In genomic region chr2:165275124-165275640, GRCm38 (mm10) we compare ENCODE assay signal across 9 mouse cellular contexts. TPM values are rescaled to one million over a fixed set of nuclear protein-coding genes. Genes with fewer than 3 reads are reported as not detected.
A peak's percentile ranks its signal among the peaks of the same experiment; 100 is the strongest.
DNase-seq lines count a peak whose midpoint lies in the region; ATAC-seq lines count a peak whose summit lies in the region.
"Had no signal": no experiment of that assay in that cellular context is flagged by ENCODE, and none has a peak within 500 bp of the region (broad histone marks: within the 10 kb centered on the region; RNA-seq: fewer than 3 reads in every experiment).

No protein-coding gene starts in this region.

- H3K36me3 ChIP-seq in hindbrain, embryonic 13.5 days = peaks cover 27% of the 10 kb centered on the region
- no peaks in the 10 kb centered on the region for H3K36me3 ChIP-seq in midbrain, embryonic 16.5 days (ENCODE audit: control insufficient read depth, insufficient read depth, low read length)

- 34% methylated on average over 8 of the region's 8 CpGs for WGBS in hindbrain, embryonic 13.5 days
- WGBS in midbrain, embryonic 16.5 days = 23% methylated on average over 8 of the region's 8 CpGs

- no peak overlapping the region for H3K4me2 ChIP-seq in hindbrain, embryonic 13.5 days
- no peak overlapping the region for H3K4me2 ChIP-seq in midbrain, embryonic 16.5 days (ENCODE audit: low read length)

- no peaks in the 10 kb centered on the region for H3K9me3 ChIP-seq in hindbrain, embryonic 13.5 days
- no peaks in the 10 kb centered on the region for H3K9me3 ChIP-seq in midbrain, embryonic 16.5 days (replicated peaks; ENCODE audit: control insufficient read depth, low read length, poor library complexity, severe bottlenecking)

- peak; percentile 64 to 65 for DNase-seq in cerebellum, postnatal 10 days
- no peak for DNase-seq in cerebellum, postnatal 36 days
- DNase-seq in embryo, embryonic 11 days = peak; percentile 31
- DNase-seq in urinary bladder, postnatal 36 days (ENCODE audit: low spot score in 2 of 2) = no peak
- DNase-seq in gastrocnemius, adult 18-20 months (ENCODE audit: low spot score) = no peak
- no peak for DNase-seq in heart, adult 11 months

- ATAC-seq in hindbrain, embryonic 13.5 days (ENCODE audit: low FRiP score) = peak; percentile 65
- peak; percentile 70 for ATAC-seq in midbrain, embryonic 16.5 days

- peak overlapping the region; percentile 43; the same call in 1 of the 2 replicates for H3K9ac ChIP-seq in hindbrain, embryonic 13.5 days
- H3K9ac ChIP-seq in midbrain, embryonic 16.5 days (ENCODE audit: low read depth, low read length) = peak overlapping the region; percentile 40
- H3K9ac ChIP-seq: liver, embryonic 14.5 days had no signal

- peak overlapping the region; percentile 76 for H3K27ac ChIP-seq in hindbrain, embryonic 13.5 days
- H3K27ac ChIP-seq in midbrain, embryonic 16.5 days (ENCODE audit: low read length) = peak overlapping the region; percentile 70
- H3K27ac ChIP-seq: liver, embryonic 14.5 days had no signal

- H3K4me3 ChIP-seq in hindbrain, embryonic 13.5 days = no peak overlapping the region
- no peak overlapping the region for H3K4me3 ChIP-seq in midbrain, embryonic 16.5 days (ENCODE audit: low read depth, low read length)

- peaks cover 62% of the 10 kb centered on the region for H3K4me1 ChIP-seq in hindbrain, embryonic 13.5 days (replicated peaks)
- peaks cover 53% of the 10 kb centered on the region for H3K4me1 ChIP-seq in midbrain, embryonic 16.5 days (ENCODE audit: control insufficient read depth, insufficient read depth, low read length)

- peaks cover 22% of the 10 kb centered on the region for H3K27me3 ChIP-seq in hindbrain, embryonic 13.5 days
- H3K27me3 ChIP-seq in midbrain, embryonic 16.5 days (ENCODE audit: control insufficient read depth, insufficient read depth, low read depth, low read length) = no peaks in the 10 kb centered on the region; the same call in 1 of the 2 replicates

RNA-seq across cellular contexts. Expression of gene Slc35c2, which starts 12.5 kb away (rescaled TPM):
- polyA plus RNA-seq in hindbrain, embryonic 13.5 days (2015; fragmentation: Nextera tagmentation; extraction: Ambion mirVana) = 61.5 and 68.1 TPM in 2 replicates
- polyA plus RNA-seq in midbrain, embryonic 16.5 days (2015; fragmentation: Nextera tagmentation; extraction: Ambion mirVana) = 68.0 and 71.9 TPM in 2 replicates
- total RNA-seq in gastrocnemius, adult 18-20 months (2021) = 10 to 100 TPM; 19.4 to 20.0 TPM

RNA-seq across cellular contexts. Expression of gene Cdh22, which starts 40.5 kb away (rescaled TPM):
- polyA plus RNA-seq in hindbrain, embryonic 13.5 days (2015; fragmentation: Nextera tagmentation; extraction: Ambion mirVana) = 9.4 and 11.4 TPM in 2 replicates
- polyA plus RNA-seq in midbrain, embryonic 16.5 days (2015; fragmentation: Nextera tagmentation; extraction: Ambion mirVana) = 13.9 and 15.4 TPM in 2 replicates
- total RNA-seq in gastrocnemius, adult 18-20 months (2021) = 1 to 10 TPM; 1.1 to 1.3 TPM

RNA-seq across cellular contexts. Expression of gene Elmo2, which starts 51.1 kb away (rescaled TPM):
- polyA plus RNA-seq in hindbrain, embryonic 13.5 days (2015; fragmentation: Nextera tagmentation; extraction: Ambion mirVana) = 90.8 and 91.6 TPM in 2 replicates
- polyA plus RNA-seq in midbrain, embryonic 16.5 days (2015; fragmentation: Nextera tagmentation; extraction: Ambion mirVana) = 108 and 112 TPM in 2 replicates
- total RNA-seq in gastrocnemius, adult 18-20 months (2021) = 10 to 100 TPM; 12.4 TPM

Comparison
In these comparisons a context has a peak if more than half of its experiments do, and no peak if none do; other contexts are left out.
1. DNase-seq: peak in cerebellum, postnatal 10 days (2 of 2) and embryo, embryonic 11 days (single experiment); none in cerebellum, postnatal 36 days (0 of 2), urinary bladder, postnatal 36 days (0 of 2), gastrocnemius, adult 18-20 months (single experiment) and heart, adult 11 months (single experiment).